Mouse (Mus musculus) neutrophil, adult 5-6 weeks (primary cell): Measurements from ENCODE around the gene Hacd3. TPM values are rescaled to one million over a fixed set of nuclear protein-coding genes. Genes with fewer than 3 reads are reported as not detected.

Experiments
- ATAC-seq: fragments of 151-379, 151-347 bp; 2 replicates; pipeline ENCODE4 v1.8.0; 2017; ENCODE audit warnings: mild to moderate bottlenecking, moderate TSS enrichment; ENCODE audit not compliant: insufficient number of reproducible peaks, poor library complexity, low FRiP score, severe bottlenecking; ENCODE audit errors: extremely low read depth
- total RNA-seq: library from RNA; stranded (forward); fragments of 200-1000 nt; gene quantifications from 2 replicates; pipeline ENCODE4 v1.2.3, GENCODE M21; 2017

The Hacd3 gene
- total RNA-seq, 1 experiment from 2014 or later = 22.6 TPM

DNA sequence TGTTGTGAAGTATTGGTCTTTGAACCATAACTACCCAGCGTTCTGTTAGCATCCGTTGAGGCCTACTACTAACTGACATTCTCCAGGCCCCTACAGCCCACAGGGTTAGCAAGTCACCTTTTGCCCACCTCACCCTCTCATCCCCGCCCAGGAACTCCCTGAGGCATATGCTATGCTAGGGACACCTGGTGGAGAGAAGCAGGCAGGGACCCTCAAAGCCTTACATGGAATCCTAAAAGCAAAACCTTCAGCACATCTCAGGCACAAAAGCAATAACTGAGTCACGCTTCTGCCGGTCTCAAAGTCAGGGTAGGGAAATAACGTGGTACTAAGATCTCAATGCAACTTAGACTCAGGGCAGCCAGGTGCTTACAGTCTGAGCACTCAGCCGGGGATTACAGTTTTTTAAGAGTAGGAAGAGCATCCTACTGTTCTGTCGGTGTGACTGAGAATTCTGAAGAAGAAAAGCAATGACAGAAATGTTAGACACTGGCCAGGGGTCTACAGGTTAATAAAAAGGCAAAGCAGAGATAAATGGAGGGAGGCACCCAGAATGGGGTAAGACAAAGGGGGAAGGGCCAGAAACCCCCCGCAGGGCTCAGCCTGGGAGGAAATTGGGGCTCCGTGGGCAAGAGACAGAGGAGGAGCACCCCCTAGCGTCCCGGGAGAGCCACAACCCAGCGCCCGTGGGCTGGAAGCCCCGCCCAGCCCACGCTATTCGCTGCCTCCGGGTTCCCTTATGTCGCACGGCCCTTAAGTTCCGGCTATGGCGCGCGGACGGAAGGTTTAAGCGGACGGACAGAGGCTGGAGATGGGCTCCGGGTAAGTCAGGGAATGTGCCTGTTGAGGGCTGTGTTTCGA, 61.1 kb downstream of the Hacd3 start, which contains the start of gene Ints14:
Gene Ints14, plus strand, starts transcription at position 789 of the 861 bp plus-strand sequence.
- ATAC-seq = peak; percentile 99

DNA sequence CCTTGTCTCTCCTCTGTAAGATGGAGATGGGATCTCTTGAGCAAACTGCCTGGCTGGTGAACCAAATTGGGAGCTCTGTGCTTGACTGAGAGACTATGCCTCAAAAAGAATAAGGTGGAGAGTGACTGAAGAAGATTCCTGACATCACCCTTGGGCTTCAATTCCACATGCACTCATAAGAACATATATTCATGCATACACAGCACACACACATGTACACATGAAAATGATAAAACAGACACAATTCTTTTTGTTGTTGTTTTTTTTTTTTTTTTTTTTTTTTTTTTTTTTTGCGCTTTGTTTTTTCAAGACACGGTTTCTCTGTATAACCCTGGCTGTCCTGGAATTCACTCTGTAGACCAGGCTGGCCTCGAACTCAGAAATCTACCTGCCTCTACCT, 64.2 kb downstream of the Hacd3 start:
- ATAC-seq = no peak

DNA sequence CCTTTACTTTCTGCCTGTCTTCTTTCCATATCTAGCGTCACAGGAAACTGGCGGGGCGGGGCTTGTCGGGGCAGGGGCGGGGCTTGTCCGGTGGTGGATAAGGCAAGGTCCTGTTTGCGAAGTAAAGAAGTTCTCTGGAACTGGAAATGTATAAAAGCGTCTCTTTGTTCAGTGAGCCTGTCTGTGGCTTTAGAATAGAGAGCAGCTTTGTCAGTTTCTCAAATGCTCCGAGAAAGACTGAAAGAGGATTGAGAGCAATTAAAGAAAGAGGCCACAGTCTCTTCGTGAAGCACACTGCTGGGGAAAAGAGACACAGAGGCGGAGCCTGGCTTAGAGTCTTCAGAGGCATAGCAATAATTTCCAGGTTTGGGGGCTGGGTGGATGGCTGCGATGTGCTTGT, 65.2 kb downstream of the Hacd3 start:
- ATAC-seq = no peak

DNA sequence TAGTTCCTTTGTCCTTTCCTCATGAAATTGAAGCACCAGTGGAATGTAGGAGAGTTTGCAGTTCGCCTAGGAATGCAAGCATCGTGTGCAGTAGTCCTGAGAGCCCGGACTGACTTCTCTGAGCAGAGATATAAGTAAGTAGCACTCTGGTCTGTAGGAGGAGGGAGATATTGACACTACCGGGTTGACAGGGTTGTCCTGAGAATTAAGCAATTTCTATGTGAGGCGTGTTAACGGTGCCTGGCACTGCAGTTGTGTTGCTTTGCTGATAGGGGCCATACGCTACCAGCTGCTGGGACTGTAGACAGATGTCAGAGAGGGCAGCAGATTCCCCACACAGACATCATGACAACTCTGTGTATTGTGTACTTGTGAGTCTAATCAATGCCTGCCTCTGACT, 68.3 kb downstream of the Hacd3 start:
- no peak for ATAC-seq

DNA sequence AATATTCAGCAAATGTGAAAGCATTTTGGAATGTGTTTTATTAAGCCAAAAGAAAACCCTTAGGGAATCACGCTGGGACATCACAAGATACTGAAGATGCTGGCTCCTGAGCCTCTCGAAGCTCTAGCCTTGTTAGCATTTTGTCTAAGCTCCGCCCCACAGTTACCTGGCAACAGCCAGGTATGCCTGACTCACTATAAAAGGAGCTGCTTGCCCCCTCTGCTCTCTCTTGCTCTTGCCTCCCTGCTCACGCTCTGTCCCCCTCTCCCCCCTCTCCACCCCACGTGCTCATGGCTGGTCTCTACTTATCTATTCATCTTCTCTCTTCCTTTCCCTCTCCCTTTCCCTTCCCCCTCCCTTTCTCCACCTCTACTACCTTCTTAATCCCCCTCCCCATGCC, 69.4 kb downstream of the Hacd3 start:
- no peak for ATAC-seq

DNA sequence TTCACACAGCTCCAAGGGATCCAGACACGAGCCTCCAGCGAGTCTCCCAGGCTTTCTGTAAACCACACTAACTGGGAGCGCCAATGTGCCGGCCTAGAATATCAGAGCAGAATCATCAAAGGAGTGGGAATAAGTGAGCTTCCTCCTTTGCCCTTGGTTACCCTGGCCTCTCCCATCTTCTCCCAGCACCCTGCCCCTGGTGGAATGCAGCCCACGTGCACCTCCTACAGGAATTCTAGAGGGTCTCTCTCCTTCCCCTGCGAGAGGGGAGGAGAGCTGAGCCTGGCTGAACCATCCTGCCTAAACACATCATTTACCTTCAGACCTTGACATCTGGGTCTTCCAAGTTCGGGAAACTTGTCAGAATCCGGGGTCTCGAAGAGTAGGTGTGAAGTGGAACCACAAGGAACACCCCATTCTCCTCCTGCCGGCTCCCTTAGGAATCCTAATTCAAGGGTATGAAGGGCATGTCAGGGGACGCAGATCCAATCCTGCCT, 70.3 kb downstream of the Hacd3 start, which contains the start of gene Slc24a1:
Gene Slc24a1, minus strand, starts transcription at position 447 of the 497 bp plus-strand sequence.
- ATAC-seq = no peak

DNA sequence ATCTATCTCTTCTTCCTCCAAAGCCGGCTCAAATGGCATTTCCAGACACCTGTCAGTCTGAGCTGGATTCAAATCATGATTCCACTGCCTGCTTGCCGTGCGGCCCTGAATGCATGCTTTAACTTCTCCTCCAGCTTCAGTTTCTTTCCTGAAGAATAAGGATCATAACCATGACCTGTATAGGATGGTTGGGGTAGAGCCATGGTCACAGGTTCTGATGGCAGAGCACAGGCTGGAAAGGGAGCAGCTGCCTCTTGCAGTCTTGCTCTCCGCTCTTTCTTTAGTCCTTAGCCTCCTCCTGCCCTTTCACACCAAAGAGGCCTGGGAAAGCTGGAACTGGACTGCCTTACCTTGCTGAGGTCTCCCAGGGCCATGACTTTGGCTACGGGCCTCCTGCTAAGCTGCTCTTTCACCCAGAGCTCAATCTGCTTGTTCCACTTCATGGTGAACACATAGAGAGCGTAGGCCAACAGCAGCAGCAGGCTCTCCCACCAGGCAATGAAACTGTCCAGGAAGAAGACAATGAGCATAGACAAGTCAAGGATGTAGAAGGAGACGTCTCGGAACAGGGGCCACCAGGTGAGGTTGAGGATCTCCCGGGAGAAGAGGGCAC, 73.9 kb downstream of the Hacd3 start:
- no peak for ATAC-seq

DNA sequence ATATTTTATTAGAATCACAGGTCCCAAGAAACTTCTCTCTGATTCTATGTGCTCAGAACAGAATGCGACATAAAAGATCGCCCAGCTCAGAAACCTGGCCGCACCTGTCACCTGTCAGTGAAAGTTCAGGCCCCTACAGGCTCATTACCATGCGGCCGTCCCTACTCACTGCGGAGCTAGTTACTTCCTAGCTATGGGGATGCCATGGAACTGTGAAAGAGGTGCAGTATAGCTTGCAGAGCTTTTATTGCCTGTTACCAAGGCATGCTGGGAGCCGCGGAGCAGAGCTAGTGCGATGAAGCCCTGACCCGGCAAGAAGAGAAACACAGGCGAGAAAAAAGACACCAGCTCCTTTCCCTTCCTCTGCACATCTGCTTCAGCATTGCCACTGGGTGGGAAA, 77.5 kb downstream of the Hacd3 start:
- no peak for ATAC-seq

DNA sequence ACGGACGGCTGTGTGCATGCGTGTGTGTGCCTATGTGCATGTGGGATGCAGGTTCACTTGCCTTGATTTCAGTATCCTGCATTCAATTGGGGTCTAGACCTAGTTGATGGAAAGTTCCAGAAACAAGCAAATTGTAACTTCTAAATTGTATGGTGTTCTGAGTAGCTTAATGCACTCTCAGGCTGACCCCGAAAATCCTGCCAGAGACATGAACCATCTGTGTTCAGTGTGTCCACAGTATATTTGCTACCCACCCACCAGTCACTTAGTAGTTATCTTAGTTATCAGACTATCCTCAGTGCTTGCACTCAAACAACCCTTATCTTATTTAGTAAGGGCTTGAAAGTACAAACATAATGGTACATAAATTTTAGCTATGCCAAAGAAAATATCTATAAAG, 79.8 kb downstream of the Hacd3 start:
- no peak for ATAC-seq

DNA sequence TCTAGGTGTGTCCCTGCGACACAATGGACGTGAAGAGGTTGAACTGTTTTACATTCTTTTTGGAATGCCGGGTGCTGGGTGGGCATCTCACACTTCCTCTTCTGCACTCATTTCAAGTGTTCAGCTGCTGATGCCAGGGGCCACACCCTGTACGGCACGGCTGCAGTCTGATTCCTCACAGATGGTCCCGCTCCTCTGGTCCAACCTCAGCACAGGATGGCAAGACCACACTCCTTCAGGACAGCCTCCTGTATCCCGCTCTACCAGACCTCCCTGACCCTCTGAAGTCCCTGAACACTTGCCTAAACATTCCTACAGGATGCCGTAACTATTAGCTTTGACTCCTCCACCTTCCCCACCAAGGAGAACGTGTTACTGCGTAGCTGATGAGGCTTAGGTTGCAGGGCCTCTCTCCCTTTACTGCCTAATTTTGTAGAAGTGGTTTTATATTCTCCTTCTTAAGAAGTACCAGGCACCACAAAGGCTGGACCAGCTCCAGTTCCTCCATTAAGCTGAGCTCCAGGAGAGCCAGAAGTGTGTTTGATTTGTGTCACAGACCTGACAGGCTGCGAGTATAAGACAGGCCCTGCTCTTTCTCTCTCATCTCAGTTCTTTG, 80.7 kb downstream of the Hacd3 start:
- no peak for ATAC-seq

DNA sequence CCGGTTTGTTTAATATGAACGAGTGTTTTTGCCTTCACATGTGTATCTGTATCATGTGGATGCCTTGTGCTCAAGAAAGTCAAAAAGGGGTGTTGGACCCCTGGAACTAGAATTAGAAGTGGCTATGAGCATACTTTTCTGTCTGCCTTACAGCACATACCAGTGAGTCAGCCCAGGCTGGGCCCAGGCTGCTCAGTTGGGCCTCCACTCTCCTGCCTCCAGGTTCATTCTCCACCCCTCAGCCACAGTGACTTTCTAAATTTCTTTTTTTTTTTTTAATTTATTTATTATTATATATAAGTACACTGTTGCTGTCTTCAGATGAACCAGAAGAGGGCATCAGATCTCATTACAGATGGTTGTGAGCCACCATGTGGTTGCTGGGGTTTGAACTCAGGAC, 81.7 kb downstream of the Hacd3 start:
- ATAC-seq = no peak

DNA sequence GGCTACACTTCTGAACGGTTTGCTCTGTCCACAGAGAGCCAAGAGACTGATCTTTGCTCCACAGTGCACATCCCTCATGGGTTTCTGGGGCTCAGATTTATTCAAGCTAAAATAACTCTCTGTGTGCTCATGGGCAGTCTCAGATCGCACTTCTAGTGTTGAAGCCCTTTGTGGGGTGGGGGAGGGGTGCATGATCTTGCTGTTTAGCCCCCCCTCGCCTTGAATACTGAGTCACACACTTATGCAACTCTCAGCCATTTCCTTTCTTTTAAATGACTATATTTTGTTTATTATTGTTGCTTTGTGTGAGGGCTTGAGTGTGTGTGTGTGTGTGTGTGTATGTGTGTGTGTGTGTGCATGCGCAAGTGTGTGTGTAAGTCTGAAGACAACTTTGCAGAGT, 82.2 kb downstream of the Hacd3 start:
- no peak for ATAC-seq

DNA sequence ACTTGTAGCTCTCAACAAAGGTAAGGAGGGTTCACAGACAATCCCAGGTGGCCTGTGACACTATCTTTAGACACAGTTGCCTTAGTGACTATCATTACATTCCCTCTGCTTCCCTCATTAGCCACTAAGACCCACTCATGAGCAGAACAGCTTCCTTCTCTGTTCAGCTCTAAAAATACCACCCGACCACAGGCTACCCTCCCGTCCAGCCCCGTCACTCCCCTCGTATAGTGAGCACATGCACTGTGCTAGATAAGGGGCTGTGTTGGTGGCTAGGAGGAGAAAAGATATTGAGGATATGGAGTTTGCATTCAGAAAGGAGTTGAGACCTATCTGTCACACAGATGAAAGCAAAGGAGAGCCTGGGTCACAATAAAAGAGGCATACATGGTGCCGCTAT, 83.0 kb downstream of the Hacd3 start:
- no peak for ATAC-seq

DNA sequence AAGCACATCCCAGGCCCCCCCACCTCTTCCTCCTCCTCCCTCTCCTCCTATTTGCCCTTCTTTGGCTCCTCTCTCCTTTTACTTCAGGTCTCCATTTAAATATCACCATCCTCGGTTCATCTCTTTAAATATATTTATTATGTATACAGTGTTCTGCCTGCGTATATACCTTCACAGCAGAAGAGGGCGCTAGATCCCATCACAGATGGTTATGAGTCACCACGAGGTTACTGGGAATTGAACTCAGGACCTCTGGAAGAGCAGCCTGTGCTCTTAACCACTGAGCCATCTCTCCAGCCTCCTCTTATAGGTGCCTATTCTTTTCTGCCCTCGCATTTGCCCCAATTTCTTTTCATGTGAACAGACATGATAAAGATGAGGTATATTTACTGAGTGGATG, 84.0 kb downstream of the Hacd3 start:
- ATAC-seq = no peak

Other genes starting within 250 kb of the Hacd3 start
- 400 and 432 TPM in 2 replicates for gene Dennd4a, start 210.4 kb downstream of the Hacd3 start, total RNA-seq
- 0.37 and 0.47 TPM in 2 replicates for gene Slc24a1, start 70.1 kb downstream of the Hacd3 start, total RNA-seq
- gene Ints14, start 60.8 kb downstream of the Hacd3 start, total RNA-seq = 16.7 and 18.0 TPM in 2 replicates
- 126 and 127 TPM in 2 replicates for gene Dpp8, start 10.7 kb upstream of the Hacd3 start, total RNA-seq
- not detected in 2 replicates for gene Igdcc4, start 79.8 kb upstream of the Hacd3 start, total RNA-seq
- 0.47 TPM in 1 of 2 replicates, not detected in the other for gene Igdcc3, start 119.5 kb upstream of the Hacd3 start, total RNA-seq
- gene Parp16, start 173.7 kb upstream of the Hacd3 start, total RNA-seq = 3.3 and 5.2 TPM in 2 replicates
- gene Cilp, start 243.5 kb upstream of the Hacd3 start, total RNA-seq = not detected in 2 replicates